Mouse (Mus musculus): ENCODE data around the gene Vangl2.

The Vangl2 gene

DNA sequence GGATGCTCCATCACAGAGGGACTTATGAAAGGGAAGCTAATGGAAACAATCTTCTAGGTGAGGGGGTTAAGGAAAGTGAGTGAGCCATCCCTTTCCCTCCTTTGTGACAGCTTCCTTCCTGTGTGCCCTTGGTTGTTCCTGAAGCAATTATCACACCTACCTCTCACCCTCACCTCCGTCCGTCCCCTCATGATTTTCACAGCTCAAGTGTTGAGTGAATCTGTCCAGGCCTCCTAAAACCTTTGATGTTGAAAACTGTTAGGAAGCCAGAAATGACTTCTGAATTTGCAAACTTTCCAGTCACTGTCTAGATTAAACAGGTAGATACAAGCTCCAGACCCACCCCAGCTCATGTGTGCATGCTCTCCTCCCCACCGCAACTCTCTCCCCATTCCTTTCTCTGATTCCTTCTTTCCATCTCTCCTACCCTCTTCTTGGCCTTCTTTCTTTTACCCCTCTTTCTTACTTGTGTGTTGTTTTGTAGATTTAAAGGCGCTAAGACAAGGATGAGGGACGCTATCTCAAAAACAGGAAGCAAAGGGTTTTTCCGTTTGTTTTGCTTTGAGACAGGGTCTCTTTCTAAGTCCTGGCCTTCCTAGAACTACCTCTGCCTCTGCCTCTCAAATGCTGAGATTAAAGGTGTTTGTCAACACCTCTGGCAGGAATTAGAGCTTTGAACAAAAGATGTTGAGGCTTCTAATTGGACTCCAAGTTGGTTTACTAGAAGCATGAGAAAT, 62.0 kb downstream of the Vangl2 start:
- DNase-seq (ENCODE audit: low spot score) = no peak

DNA sequence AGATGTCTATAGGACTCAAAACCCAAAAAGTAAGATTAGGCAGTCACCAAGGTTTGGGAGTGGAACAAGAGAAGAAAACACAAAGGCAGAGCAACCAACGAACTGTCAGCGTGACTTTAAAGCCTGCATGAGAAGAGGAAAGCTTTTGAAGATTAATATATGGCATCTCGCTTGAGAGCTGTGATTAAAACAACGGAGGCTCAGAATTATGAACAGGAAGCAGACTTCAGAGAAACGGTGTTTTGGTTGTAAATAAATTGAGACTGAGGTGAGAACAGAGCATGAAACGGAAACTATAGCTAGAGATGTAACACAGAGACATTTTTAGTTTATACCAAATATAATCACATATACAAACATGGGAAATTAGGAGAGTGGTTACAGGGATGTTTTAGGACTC, 64.6 kb downstream of the Vangl2 start:
- no peak for DNase-seq (ENCODE audit: low spot score)

DNA sequence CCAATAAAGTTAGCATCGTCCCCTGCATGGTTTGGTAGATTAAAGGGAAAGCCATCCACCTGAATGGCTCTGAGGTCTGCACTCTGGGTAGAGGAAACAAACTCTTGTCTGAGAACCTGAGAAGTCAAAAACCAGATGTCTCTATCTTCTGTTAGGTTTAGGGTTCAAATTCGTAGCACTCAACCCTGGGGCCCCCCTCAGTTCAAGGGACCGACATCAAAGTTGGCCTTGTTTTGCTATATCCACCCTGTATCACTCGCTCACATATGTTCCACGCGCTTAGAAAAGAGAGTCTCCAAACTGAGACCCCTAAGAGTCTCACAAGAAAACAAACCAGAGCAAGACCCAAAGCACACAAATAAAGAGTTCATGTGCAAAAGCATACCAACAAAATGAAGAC, 66.5 kb downstream of the Vangl2 start:
- no peak for DNase-seq (ENCODE audit: low spot score)

DNA sequence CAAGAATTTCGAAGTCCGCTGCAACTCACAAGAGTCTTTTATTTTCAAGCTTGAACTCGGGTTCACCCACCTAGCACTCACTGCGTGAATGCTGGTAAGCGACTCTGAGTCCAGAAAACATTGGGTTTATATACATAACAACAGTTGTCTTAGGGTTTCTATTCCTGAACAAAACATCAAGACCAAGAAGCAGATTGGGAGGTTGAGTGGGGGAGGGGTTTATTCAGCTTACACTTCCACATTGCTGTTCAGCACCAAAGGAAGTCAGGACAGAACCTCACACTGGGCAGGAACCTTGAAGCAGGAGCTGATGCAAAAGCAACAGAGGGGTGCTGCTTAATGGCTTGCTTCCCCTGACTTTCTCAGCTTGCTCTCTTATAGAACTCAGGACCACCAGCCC, 67.5 kb downstream of the Vangl2 start:
- DNase-seq (ENCODE audit: low spot score) = no peak

DNA sequence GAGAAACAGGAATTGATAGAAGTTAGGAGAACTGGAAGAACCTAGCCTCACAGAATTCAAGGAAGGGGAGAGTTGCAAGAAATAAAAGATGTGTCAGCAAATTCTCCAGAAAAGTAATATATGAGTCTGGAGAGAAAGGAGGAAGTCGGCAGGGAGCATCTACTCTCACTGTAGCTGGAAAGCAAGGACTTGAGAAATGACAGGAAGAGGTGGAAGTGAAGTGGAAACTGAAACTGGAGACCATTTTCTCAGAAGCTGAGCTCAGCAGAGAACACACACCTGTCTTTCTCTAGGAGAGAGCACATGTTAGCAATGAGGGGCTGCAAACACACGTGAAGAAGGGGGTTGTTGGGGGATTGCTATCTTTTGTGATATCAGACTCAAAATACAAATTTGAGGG, 70.8 kb downstream of the Vangl2 start:
- no peak for DNase-seq (ENCODE audit: low spot score)

DNA sequence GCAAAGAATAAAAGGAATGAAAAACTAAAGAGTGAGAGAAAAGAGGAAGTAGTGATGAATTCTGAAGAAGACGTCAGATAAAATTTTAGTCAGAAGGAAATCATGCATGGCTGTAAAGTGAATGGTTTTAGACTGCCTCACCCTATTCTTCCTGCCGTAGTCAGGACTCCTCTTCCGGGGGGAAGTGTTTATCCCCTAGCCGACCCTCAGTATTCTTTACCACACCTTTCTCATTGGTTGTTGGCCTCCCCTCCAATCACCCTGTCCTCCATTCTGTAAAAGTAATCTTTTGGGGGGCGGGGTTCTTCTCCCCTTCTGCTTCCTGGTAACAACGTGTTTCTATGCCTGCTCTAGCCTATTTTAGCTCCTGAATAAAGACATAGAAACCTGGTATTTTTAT, 73.2 kb downstream of the Vangl2 start:
- no peak for DNase-seq (ENCODE audit: low spot score)
